Mouse (Mus musculus) forebrain, embryonic 12.5 days (tissue): ENCODE data around the gene Fkbpl. TPM values are rescaled to one million over a fixed set of nuclear protein-coding genes. Genes with fewer than 3 reads are reported as not detected.

Experiments
- ATAC-seq: fragments of 200-750 bp; cut with Nextera tagmentation; 2 replicates; pipeline ENCODE4 v1.8.0; 2017; ENCODE audit warnings: moderate TSS enrichment; ENCODE audit not compliant: low FRiP score
- H3K27ac ChIP-seq: fragments of 300-500 bp; sonication (generic); 2 replicates; pipeline ENCODE4 v1.5.1; 2016; ENCODE audit warnings: mild to moderate bottlenecking
- H3K27me3 ChIP-seq: fragments of 300-500 bp; sonication (generic); 2 replicates; pipeline ENCODE4 v1.6.1; 2016; ENCODE audit warnings: mild to moderate bottlenecking
- H3K36me3 ChIP-seq: fragments of 300-500 bp; sonication (generic); replicated peaks from 2 replicates; pipeline ENCODE4 v1.6.1; 2016; ENCODE audit warnings: mild to moderate bottlenecking
- H3K4me1 ChIP-seq: fragments of 300-500 bp; sonication (generic); 2 replicates; pipeline ENCODE4 v1.6.1; 2016
- H3K4me2 ChIP-seq: fragments of 300-500 bp; sonication (generic); 2 replicates; pipeline ENCODE4 v1.6.1; 2016; ENCODE audit warnings: mild to moderate bottlenecking, moderate library complexity
- H3K4me3 ChIP-seq: fragments of 300-500 bp; sonication (generic); replicated peaks from 2 replicates; pipeline ENCODE4 v1.5.1; 2016; ENCODE audit warnings: mild to moderate bottlenecking
- H3K9ac ChIP-seq: fragments of 300-500 bp; sonication (generic); 2 replicates; pipeline ENCODE4 v1.6.1; 2016; ENCODE audit warnings: mild to moderate bottlenecking
- H3K9me3 ChIP-seq: fragments of 300-500 bp; sonication (generic); 2 replicates; pipeline ENCODE4 v1.6.1; 2016
- WGBS: fragments of 180-500 bp; shearing (Covaris S2); methylation state at CpG from one replicate; pipeline ENCODE4 v1.1.7; 2016; 5-methylcytosine and 5-hydroxymethylcytosine counted together
- polyA plus RNA-seq: library from polyadenylated mRNA; unstranded; fragments of >200 nt; fragmentation: Nextera tagmentation; extraction: Ambion mirVana; gene quantifications from 2 replicates; pipeline ENCODE4 v1.2.1, GENCODE M21; 2016

Gene Fkbpl
- polyA plus RNA-seq, 1 experiment from 2014 or later, result 14.6 TPM

GRCm38 (mm10) chr17:34662468-34662867 is 17.9 kb downstream of the Fkbpl start:
- Histone ChIP-seq H3K4me1 (peaks cover 6% of the 10 kb centered on the region; the same call in 1 of the 2 replicates), H3K9me3 (no peaks in the 10 kb centered on the region), H3K27ac (no peak overlapping the region), H3K4me2 (no peak overlapping the region), H3K9ac (no peak overlapping the region), H3K4me3 (no peak overlapping the region), H3K27me3 (peaks cover 65% of the 10 kb centered on the region), H3K36me3 (no peaks in the 10 kb centered on the region)
- WGBS, result 90% methylated on average over 1 of the region's 1 CpGs
- ATAC-seq, result no peak

- H3K4me1 ChIP-seq, result peaks cover 6% of the 10 kb centered on the region; the same call in 1 of the 2 replicates
- H3K9me3 ChIP-seq, result no peaks in the 10 kb centered on the region
- no peak for ATAC-seq
- peaks cover 70% of the 10 kb centered on the region for H3K27me3 ChIP-seq
- no peak overlapping the region for H3K4me2 ChIP-seq
- no peak overlapping the region for H3K9ac ChIP-seq
- H3K27ac ChIP-seq, result no peak overlapping the region
- 83% methylated on average over 8 of the region's 8 CpGs for WGBS
- H3K4me3 ChIP-seq, result no peak overlapping the region
- no peaks in the 10 kb centered on the region for H3K36me3 ChIP-seq
Measured at GRCm38 (mm10) chr17:34662978-34663377, 18.4 kb downstream of the Fkbpl start.

- H3K9me3 ChIP-seq, result no peaks in the 10 kb centered on the region
- no peak overlapping the region for H3K4me2 ChIP-seq
- no peaks in the 10 kb centered on the region for H3K36me3 ChIP-seq
- no peak for ATAC-seq
- no peak overlapping the region for H3K4me3 ChIP-seq
- 50% methylated on average over 1 of the region's 1 CpGs for WGBS
- H3K9ac ChIP-seq, result no peak overlapping the region
- H3K27ac ChIP-seq, result no peak overlapping the region
- H3K4me1 ChIP-seq, result peaks cover 6% of the 10 kb centered on the region; the same call in 1 of the 2 replicates
- H3K27me3 ChIP-seq, result peaks cover 70% of the 10 kb centered on the region
Measured at GRCm38 (mm10) chr17:34663558-34663957, 19.0 kb downstream of the Fkbpl start.

GRCm38 (mm10) chr17:34664472-34664871 is 19.9 kb downstream of the Fkbpl start:
- ATAC-seq, result no peak
- H3K27me3 ChIP-seq, result peaks cover 68% of the 10 kb centered on the region

GRCm38 (mm10) chr17:34670235-34670634 is 25.7 kb downstream of the Fkbpl start, which contains the start of gene Tnxb:
Gene Tnxb, plus strand, starts transcription at chr17:34670535.
- Histone ChIP-seq H3K9ac (no peak within 1 kb of the TSS), H3K4me1 (peaks cover 13% of the 10 kb centered on the region), H3K9me3 (0 out of 2 replicates have a peak, but pooled peaks cover 2% of the 10 kb centered on the region), H3K27me3 (peaks cover 80% of the 10 kb centered on the region), H3K36me3 (no peaks in the 10 kb centered on the region), H3K4me2 (peak within 1 kb of the TSS; percentile 63), H3K27ac (no peak within 1 kb of the TSS), H3K4me3 (peak within 1 kb of the TSS; percentile 39)
- WGBS, result 59% methylated on average over 7 of the region's 7 CpGs
- no peak for ATAC-seq

More at GRCm38 (mm10) chr17:34664472-34664871, 19.9 kb downstream of the Fkbpl start:
- 76% methylated on average over 7 of the region's 7 CpGs for WGBS
- peaks cover 6% of the 10 kb centered on the region; the same call in 1 of the 2 replicates for H3K4me1 ChIP-seq
- no peak overlapping the region for H3K4me2 ChIP-seq
- H3K9ac ChIP-seq, result no peak overlapping the region
- no peaks in the 10 kb centered on the region for H3K36me3 ChIP-seq
- H3K9me3 ChIP-seq, result no peaks in the 10 kb centered on the region
- no peak overlapping the region for H3K27ac ChIP-seq
- H3K4me3 ChIP-seq, result no peak overlapping the region

- 7% methylated on average over 93 of the region's 93 CpGs for WGBS
- H3K36me3 ChIP-seq, result no peaks in the 10 kb centered on the region
- H3K9ac ChIP-seq, result peak overlapping the region; percentile 33; the same call in 1 of the 2 replicates
- H3K9me3 ChIP-seq, result 0 out of 2 replicates have a peak, but pooled peaks cover 2% of the 10 kb centered on the region
- H3K4me1 ChIP-seq, result peaks cover 13% of the 10 kb centered on the region
- peak overlapping the region; percentile 63 for H3K4me2 ChIP-seq
- peaks cover 80% of the 10 kb centered on the region for H3K27me3 ChIP-seq
- H3K4me3 ChIP-seq, result peak overlapping the region; percentile 39
- ATAC-seq, result peak; percentile 39; the same call in 1 of the 2 replicates
- no peak overlapping the region for H3K27ac ChIP-seq
Measured at GRCm38 (mm10) chr17:34671151-34672066, 26.8 kb downstream of the Fkbpl start.

GRCm38 (mm10) chr17:34672246-34672792 is 27.8 kb downstream of the Fkbpl start:
- H3K36me3 ChIP-seq, result no peaks in the 10 kb centered on the region
- H3K9me3 ChIP-seq, result 0 out of 2 replicates have a peak, but pooled peaks cover 2% of the 10 kb centered on the region
- ATAC-seq, result peak; percentile 39; the same call in 1 of the 2 replicates
- peaks cover 13% of the 10 kb centered on the region for H3K4me1 ChIP-seq
- H3K4me3 ChIP-seq, result peak overlapping the region; percentile 39
- peaks cover 82% of the 10 kb centered on the region for H3K27me3 ChIP-seq
- 31% methylated on average over 49 of the region's 49 CpGs for WGBS
- no peak overlapping the region for H3K27ac ChIP-seq
- peak overlapping the region; percentile 63 for H3K4me2 ChIP-seq
- 0 out of 2 replicates have a peak overlapping the region, but pooled peaks have one; percentile 33 for H3K9ac ChIP-seq

GRCm38 (mm10) chr17:34673139-34673538 is 28.6 kb downstream of the Fkbpl start:
- Histone ChIP-seq H3K27me3 (peaks cover 80% of the 10 kb centered on the region), H3K27ac (no peak overlapping the region), H3K4me1 (peaks cover 13% of the 10 kb centered on the region), H3K4me3 (no peak overlapping the region), H3K4me2 (no peak overlapping the region), H3K36me3 (no peaks in the 10 kb centered on the region), H3K9me3 (0 out of 2 replicates have a peak, but pooled peaks cover 2% of the 10 kb centered on the region), H3K9ac (no peak overlapping the region)
- 92% methylated on average over 7 of the region's 7 CpGs for WGBS
- ATAC-seq, result no peak

- Histone ChIP-seq H3K27me3 (peaks cover 74% of the 10 kb centered on the region), H3K9me3 (0 out of 2 replicates have a peak, but pooled peaks cover 2% of the 10 kb centered on the region), H3K4me2 (no peak overlapping the region), H3K9ac (no peak overlapping the region), H3K4me3 (no peak overlapping the region), H3K36me3 (no peaks in the 10 kb centered on the region), H3K4me1 (peaks cover 13% of the 10 kb centered on the region), H3K27ac (no peak overlapping the region)
- no peak for ATAC-seq
- 72% methylated on average over 11 of the region's 11 CpGs for WGBS
Measured at GRCm38 (mm10) chr17:34674524-34675204, 30.1 kb downstream of the Fkbpl start.

GRCm38 (mm10) chr17:34675205-34676092 is 30.9 kb downstream of the Fkbpl start:
- no peak for ATAC-seq
- Histone ChIP-seq H3K9me3 (0 out of 2 replicates have a peak, but pooled peaks cover 2% of the 10 kb centered on the region), H3K9ac (no peak overlapping the region), H3K4me1 (peaks cover 13% of the 10 kb centered on the region), H3K36me3 (no peaks in the 10 kb centered on the region), H3K4me3 (no peak overlapping the region), H3K4me2 (no peak overlapping the region), H3K27ac (no peak overlapping the region), H3K27me3 (peaks cover 74% of the 10 kb centered on the region)
- 76% methylated on average over 13 of the region's 13 CpGs for WGBS

- 88% methylated on average over 6 of the region's 6 CpGs for WGBS
- no peak overlapping the region for H3K27ac ChIP-seq
- no peaks in the 10 kb centered on the region for H3K36me3 ChIP-seq
- H3K27me3 ChIP-seq, result peaks cover 70% of the 10 kb centered on the region
- peaks cover 13% of the 10 kb centered on the region for H3K4me1 ChIP-seq
- H3K4me2 ChIP-seq, result no peak overlapping the region
- 0 out of 2 replicates have a peak, but pooled peaks cover 2% of the 10 kb centered on the region for H3K9me3 ChIP-seq
- H3K9ac ChIP-seq, result no peak overlapping the region
- no peak for ATAC-seq
- no peak overlapping the region for H3K4me3 ChIP-seq
Measured at GRCm38 (mm10) chr17:34676093-34676460, 31.5 kb downstream of the Fkbpl start.
